Mouse (Mus musculus) lung, postnatal 0 days (tissue): ENCODE measurements around the gene D930020B18Rik.

Experiments used
- CTCF ChIP-seq: IDR thresholded peaks from 2 replicates; pipeline ENCODE4 v1.5.1; 2016; ENCODE audit warnings: antibody characterized with exemption, mild to moderate bottlenecking
- EP300 ChIP-seq: IDR thresholded peaks from 2 replicates; pipeline ENCODE4 v1.6.1; 2016; ENCODE audit warnings: antibody characterized with exemption, mild to moderate bottlenecking, control low read depth

GRCm38 (mm10) chr10:121640944-121641271 is 480 bp upstream of the D930020B18Rik start:
- TF ChIP-seq CTCF (no peak), EP300 (no peak)
